Mouse (Mus musculus): ENCODE results near the gene Clasp1.
A peak's percentile ranks its signal among the peaks of the same experiment; 100 is the strongest.

Clasp1 gene

GRCm38 (mm10) chr1:118388757-118389453, at the start of gene Clasp1:
Gene Clasp1 (plus strand): TSS chr1:118389058.
- peak; percentile 89 to 94 for DNase-seq

- no peak for DNase-seq
Observed at GRCm38 (mm10) chr1:118343649-118344435, 45.0 kb upstream of the Clasp1 start.

GRCm38 (mm10) chr1:118349922-118350321, 38.9 kb upstream of the Clasp1 start:
- DNase-seq: no peak

- DNase-seq: no peak
Observed at GRCm38 (mm10) chr1:118359071-118359761, 29.6 kb upstream of the Clasp1 start.

- no peak for DNase-seq
Observed at GRCm38 (mm10) chr1:118367970-118368369, 20.9 kb upstream of the Clasp1 start.

GRCm38 (mm10) chr1:118368721-118369461, 20.0 kb upstream of the Clasp1 start:
- no peak for DNase-seq

GRCm38 (mm10) chr1:118377784-118378183, 11.1 kb upstream of the Clasp1 start:
- no peak for DNase-seq

GRCm38 (mm10) chr1:118380105-118380786, 8.6 kb upstream of the Clasp1 start:
- no peak for DNase-seq

GRCm38 (mm10) chr1:118388127-118388756, 616 bp upstream of the Clasp1 start:
- DNase-seq: peak; percentile 40 to 65

GRCm38 (mm10) chr1:118389454-118390265, 802 bp downstream of the Clasp1 start:
- DNase-seq: peak; percentile 56 to 66

- no peak for DNase-seq
Observed at GRCm38 (mm10) chr1:118390266-118390660, 1.4 kb downstream of the Clasp1 start.

GRCm38 (mm10) chr1:118390871-118391387, 2.1 kb downstream of the Clasp1 start:
- no peak for DNase-seq

- no peak for DNase-seq
Observed at GRCm38 (mm10) chr1:118392246-118392645, 3.4 kb downstream of the Clasp1 start.

- DNase-seq: no peak
Observed at GRCm38 (mm10) chr1:118393916-118394315, 5.1 kb downstream of the Clasp1 start.

GRCm38 (mm10) chr1:118397866-118398265, 9.0 kb downstream of the Clasp1 start:
- DNase-seq: no peak

- DNase-seq: no peak
Observed at GRCm38 (mm10) chr1:118398567-118398966, 9.7 kb downstream of the Clasp1 start.

GRCm38 (mm10) chr1:118399625-118400310, 10.9 kb downstream of the Clasp1 start:
- DNase-seq: no peak

GRCm38 (mm10) chr1:118401991-118402390, 13.1 kb downstream of the Clasp1 start:
- no peak for DNase-seq

- no peak for DNase-seq
Observed at GRCm38 (mm10) chr1:118402556-118402955, 13.7 kb downstream of the Clasp1 start.

GRCm38 (mm10) chr1:118402966-118403365, 14.1 kb downstream of the Clasp1 start:
- no peak for DNase-seq

Data from thymus, adult 18-20 months (tissue).